Mouse (Mus musculus) intestine, postnatal 0 days (tissue): ENCODE results near the gene Actl9. TPM values are rescaled to one million over a fixed set of nuclear protein-coding genes. Genes with fewer than 3 reads are reported as not detected.

ENCODE experiments used
- ATAC-seq: fragments of 200-750 bp; cut with Nextera tagmentation; 2 replicates; pipeline ENCODE4 v1.8.0; 2017; ENCODE audit warnings: mild to moderate bottlenecking, moderate TSS enrichment, moderate library complexity
- H3K27ac ChIP-seq: fragments of 300-500 bp; sonication (generic); 2 replicates; pipeline ENCODE4 v1.5.1; 2014; ENCODE audit warnings: mild to moderate bottlenecking, low read depth, low read length, moderate library complexity
- H3K27me3 ChIP-seq: fragments of 300-500 bp; sonication (generic); replicated peaks from 2 replicates; pipeline ENCODE4 v1.6.1; 2014; ENCODE audit warnings: low read length, mixed read lengths; ENCODE audit not compliant: control insufficient read depth, insufficient read depth
- H3K36me3 ChIP-seq: fragments of 300-500 bp; sonication (generic); 2 replicates; pipeline ENCODE4 v1.6.1; 2014; ENCODE audit warnings: mild to moderate bottlenecking, moderate library complexity; ENCODE audit not compliant: control insufficient read depth, insufficient read depth
- H3K4me1 ChIP-seq: fragments of 300-500 bp; sonication (generic); replicated peaks from 2 replicates; pipeline ENCODE4 v1.6.1; 2014; ENCODE audit warnings: antibody characterized with exemption, low read length, mixed read lengths; ENCODE audit not compliant: control insufficient read depth, insufficient read depth
- H3K4me2 ChIP-seq: fragments of 300-500 bp; sonication (generic); replicated peaks from 2 replicates; pipeline ENCODE4 v1.6.1; 2014; ENCODE audit warnings: low read depth, mild to moderate bottlenecking, moderate library complexity
- H3K4me3 ChIP-seq: fragments of 300-500 bp; sonication (generic); 2 replicates; pipeline ENCODE4 v1.5.1; 2014; ENCODE audit warnings: low read depth, low read length
- H3K9ac ChIP-seq: fragments of 300-500 bp; sonication (generic); 2 replicates; pipeline ENCODE4 v1.6.1; 2014; ENCODE audit warnings: mild to moderate bottlenecking, low read depth, low read length
- H3K9me3 ChIP-seq: fragments of 300-500 bp; sonication (generic); 2 replicates; pipeline ENCODE4 v1.6.1; 2016; ENCODE audit warnings: mixed run types; ENCODE audit not compliant: control insufficient read depth
- CTCF ChIP-seq: sonication (generic); IDR thresholded peaks from 2 replicates; pipeline ENCODE4 v1.5.1; 2016; ENCODE audit warnings: low read depth, mild to moderate bottlenecking, control low read depth, antibody characterized with exemption, moderate library complexity
- WGBS: fragments of 180-500 bp; shearing (Covaris S2); extraction: QIAGEN DNeasy Blood & Tissue Kit; methylation state at CpG from one replicate; pipeline ENCODE4 v1.1.7; 2014; 5-methylcytosine and 5-hydroxymethylcytosine counted together
- polyA plus RNA-seq: library from polyadenylated mRNA; unstranded; fragments of >200 nt; fragmentation: Nextera tagmentation; extraction: Ambion mirVana; gene quantifications from 2 replicates; pipeline ENCODE4 v1.2.1, GENCODE M21; 2015

Actl9 gene
- not detected in 2 replicates for polyA plus RNA-seq

- ATAC-seq = no peak
These were observed at the start of gene Actl9 for GRCm38 (mm10) chr17:33432019-33432946. Actl9 (plus strand) TSS chr17:33432896.

GRCm38 (mm10) chr17:33385705-33386104, 47.0 kb upstream of the Actl9 start:
- Histone ChIP-seq H3K9ac (no peak overlapping the region), H3K4me3 (no peak overlapping the region), H3K27me3 (no peaks in the 10 kb centered on the region), H3K4me1 (no peaks in the 10 kb centered on the region), H3K9me3 (no peaks in the 10 kb centered on the region), H3K36me3 (peaks cover 35% of the 10 kb centered on the region), H3K27ac (no peak overlapping the region), H3K4me2 (no peak overlapping the region)
- no peak for TF ChIP-seq CTCF
- no peak for ATAC-seq

More at GRCm38 (mm10) chr17:33432019-33432946, at the start of gene Actl9:
- no peak within 1 kb of the TSS for H3K4me2 ChIP-seq
- 73% methylated on average over 3 of the region's 3 CpGs for WGBS
- H3K27ac ChIP-seq = no peak within 1 kb of the TSS
- no peaks in the 10 kb centered on the region for H3K4me1 ChIP-seq
- H3K4me3 ChIP-seq = no peak within 1 kb of the TSS
- H3K27me3 ChIP-seq = no peaks in the 10 kb centered on the region
- no peak for TF ChIP-seq CTCF
- no peaks in the 10 kb centered on the region for H3K36me3 ChIP-seq
- no peaks in the 10 kb centered on the region for H3K9me3 ChIP-seq
- H3K9ac ChIP-seq = no peak within 1 kb of the TSS

DNA sequence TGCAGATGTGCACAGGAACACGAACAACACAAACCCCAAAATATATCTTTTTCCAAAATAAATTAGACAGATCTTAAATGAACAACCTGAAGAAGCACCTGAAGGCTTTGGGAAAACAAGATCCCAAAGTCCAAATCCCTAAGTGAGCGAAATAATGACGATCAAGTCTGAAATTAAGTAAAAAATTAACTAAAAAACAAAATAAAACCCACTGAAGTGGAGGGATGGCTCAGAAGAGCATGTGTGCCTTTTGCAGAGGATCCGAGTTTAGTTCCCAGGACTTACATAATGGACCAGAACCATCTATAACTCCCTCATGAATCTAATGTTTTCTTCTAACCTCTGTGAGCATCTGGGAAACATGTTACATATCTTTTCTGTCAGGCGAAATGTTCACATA, 40.4 kb upstream of the Actl9 start:
- no peaks in the 10 kb centered on the region for H3K36me3 ChIP-seq
- H3K27me3 ChIP-seq = no peaks in the 10 kb centered on the region
- no peak overlapping the region for H3K27ac ChIP-seq
- H3K4me1 ChIP-seq = no peaks in the 10 kb centered on the region
- H3K4me3 ChIP-seq = no peak overlapping the region
- H3K9me3 ChIP-seq = no peaks in the 10 kb centered on the region
- H3K4me2 ChIP-seq = no peak overlapping the region
- no peak for TF ChIP-seq CTCF
- ATAC-seq = no peak
- H3K9ac ChIP-seq = no peak overlapping the region
- WGBS = 93% methylated on average over 5 of the region's 5 CpGs

DNA sequence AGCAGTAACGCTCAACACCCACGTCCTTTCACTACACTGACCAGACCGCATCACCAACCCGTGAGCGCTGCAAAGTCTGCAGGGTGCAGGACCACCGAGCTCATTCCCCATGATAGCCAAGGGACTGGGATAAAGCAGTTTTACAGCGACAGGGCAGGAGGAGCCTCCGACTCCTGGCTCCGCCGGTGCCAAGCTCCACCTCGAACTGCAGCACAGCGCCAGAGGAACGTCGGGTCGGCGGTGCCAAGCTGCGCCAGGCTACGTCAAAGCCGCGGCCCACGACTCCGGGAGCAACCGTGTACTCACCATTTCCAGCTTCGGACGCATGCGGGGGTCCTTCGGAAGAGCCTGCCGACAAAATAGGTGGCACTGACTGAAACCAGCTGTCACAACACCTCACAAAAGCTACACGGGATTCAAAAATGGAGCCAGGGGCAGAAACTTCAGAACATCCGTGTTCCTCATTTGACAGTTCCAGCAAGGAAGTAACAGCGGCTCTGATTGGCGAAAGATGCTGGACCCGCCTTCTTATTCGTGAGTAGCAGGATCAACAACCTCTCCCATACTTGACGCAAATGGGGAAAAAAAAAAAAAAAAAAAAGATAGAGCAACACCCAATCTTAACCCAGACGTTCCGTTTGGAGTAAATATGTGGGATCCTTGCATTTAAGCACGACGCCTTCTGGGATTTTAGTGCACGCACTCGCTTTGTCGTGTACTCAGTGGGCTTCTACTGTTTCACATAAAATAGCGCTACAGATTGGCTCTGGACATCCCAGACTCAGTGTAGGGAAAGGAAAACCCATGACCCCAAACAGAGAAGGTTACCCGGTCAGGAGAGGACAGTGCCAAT, 38.3 kb upstream of the Actl9 start, which contains the start of gene Zfp101:
Zfp101 (minus strand) TSS at position 460 of the 853 bp plus-strand sequence.
- Histone ChIP-seq H3K36me3 (no peaks in the 10 kb centered on the region), H3K4me2 (peak within 1 kb of the TSS; percentile 75), H3K9me3 (no peaks in the 10 kb centered on the region), H3K9ac (peak within 1 kb of the TSS; percentile 70), H3K4me1 (no peaks in the 10 kb centered on the region), H3K27ac (peak within 1 kb of the TSS; percentile 47), H3K27me3 (no peaks in the 10 kb centered on the region), H3K4me3 (peak within 1 kb of the TSS; percentile 90)
- WGBS = under 1% methylated on average over 44 of the region's 44 CpGs
- TF ChIP-seq CTCF = no peak
- ATAC-seq = peak; percentile 98

- TF ChIP-seq CTCF = peak; percentile 84
- H3K4me3 ChIP-seq = no peak overlapping the region
- no peaks in the 10 kb centered on the region for H3K27me3 ChIP-seq
- no peaks in the 10 kb centered on the region for H3K4me1 ChIP-seq
- no peak overlapping the region for H3K4me2 ChIP-seq
- no peaks in the 10 kb centered on the region for H3K36me3 ChIP-seq
- H3K9ac ChIP-seq = no peak overlapping the region
- no peak for ATAC-seq
- WGBS = 68% methylated on average over 1 of the region's 1 CpGs
- H3K9me3 ChIP-seq = no peaks in the 10 kb centered on the region
- H3K27ac ChIP-seq = no peak overlapping the region
These were observed 6.5 kb downstream of the Actl9 start for GRCm38 (mm10) chr17:33439148-33439547.

DNA sequence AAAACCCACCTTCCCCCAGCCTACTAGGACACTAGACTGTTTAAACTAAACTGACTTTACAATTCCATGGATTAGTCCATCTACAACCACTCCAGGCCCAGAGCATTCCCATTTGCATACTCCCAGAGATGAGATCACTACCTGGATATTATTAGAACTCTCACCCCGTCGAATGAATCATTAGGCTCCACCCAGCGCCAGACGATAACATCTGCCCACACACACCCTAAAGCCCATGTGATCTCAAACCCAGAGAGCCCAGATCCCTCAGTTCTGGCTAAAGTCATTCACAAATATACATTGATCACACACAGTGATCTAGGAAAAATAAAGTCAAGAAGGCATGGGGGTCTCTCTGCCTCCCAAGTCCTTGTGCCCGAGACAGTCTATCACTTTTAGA, 7.2 kb downstream of the Actl9 start:
- TF ChIP-seq CTCF = no peak
- no peak for ATAC-seq
- WGBS = 31% methylated on average over 5 of the region's 5 CpGs

More for the DNA sequence above, 7.2 kb downstream of the Actl9 start:
- Histone ChIP-seq H3K9me3 (no peaks in the 10 kb centered on the region), H3K36me3 (no peaks in the 10 kb centered on the region), H3K4me1 (no peaks in the 10 kb centered on the region), H3K4me3 (no peak overlapping the region), H3K9ac (no peak overlapping the region), H3K27ac (no peak overlapping the region), H3K4me2 (no peak overlapping the region), H3K27me3 (no peaks in the 10 kb centered on the region)
